Mouse (Mus musculus): ENCODE data around the gene Tmem217.
A peak's percentile ranks its signal among the peaks of the same experiment; 100 is the strongest.
"Not testable (repeated sequence)": the region's sequence is repeated elsewhere in the genome, so short reads cannot be mapped to it uniquely, and the experiment has no call there.

The Tmem217 gene

GRCm38 (mm10) chr17:29502005-29502668, 50.0 kb downstream of the Tmem217 start:
- DNase-seq (ENCODE audit: low spot score): no peak

GRCm38 (mm10) chr17:29500802-29501469, 51.2 kb downstream of the Tmem217 start:
- DNase-seq (ENCODE audit: low spot score): no peak

- DNase-seq (ENCODE audit: low spot score): no peak
Observed at GRCm38 (mm10) chr17:29500243-29500740, 51.9 kb downstream of the Tmem217 start.

GRCm38 (mm10) chr17:29499511-29499910, 52.7 kb downstream of the Tmem217 start:
- no peak for DNase-seq (ENCODE audit: low spot score)

GRCm38 (mm10) chr17:29498952-29499351, 53.2 kb downstream of the Tmem217 start:
- not testable (repeated sequence) for DNase-seq (ENCODE audit: low spot score)

GRCm38 (mm10) chr17:29498028-29498427, 54.2 kb downstream of the Tmem217 start:
- DNase-seq (ENCODE audit: low spot score): no peak

- DNase-seq (ENCODE audit: low spot score): not testable (repeated sequence)
Observed at GRCm38 (mm10) chr17:29497481-29497880, 54.7 kb downstream of the Tmem217 start.

- no peak for DNase-seq (ENCODE audit: low spot score)
Observed at GRCm38 (mm10) chr17:29497071-29497354, 55.2 kb downstream of the Tmem217 start.

- no peak for DNase-seq (ENCODE audit: low spot score)
Observed at GRCm38 (mm10) chr17:29496211-29497070, 55.7 kb downstream of the Tmem217 start.

GRCm38 (mm10) chr17:29494732-29495076, 57.5 kb downstream of the Tmem217 start:
- DNase-seq (ENCODE audit: low spot score): no peak

- no peak for DNase-seq (ENCODE audit: low spot score)
Observed at GRCm38 (mm10) chr17:29494062-29494731, 58.0 kb downstream of the Tmem217 start.

- no peak for DNase-seq (ENCODE audit: low spot score)
Observed at GRCm38 (mm10) chr17:29493461-29493980, 58.7 kb downstream of the Tmem217 start.

GRCm38 (mm10) chr17:29492269-29493191, 59.7 kb downstream of the Tmem217 start:
- peak; percentile 66 for DNase-seq (ENCODE audit: low spot score)

GRCm38 (mm10) chr17:29491591-29492268, 60.5 kb downstream of the Tmem217 start:
- DNase-seq (ENCODE audit: low spot score): peak; percentile 40

GRCm38 (mm10) chr17:29490713-29491581, 61.2 kb downstream of the Tmem217 start, which contains the start of gene Pim1:
Pim1 (plus strand) TSS chr17:29490753.
- no peak for DNase-seq (ENCODE audit: low spot score)

GRCm38 (mm10) chr17:29489971-29490712, 62.0 kb downstream of the Tmem217 start:
- DNase-seq (ENCODE audit: low spot score): peak; percentile 97

- DNase-seq (ENCODE audit: low spot score): peak; percentile 29
Observed at GRCm38 (mm10) chr17:29488978-29489970, 62.9 kb downstream of the Tmem217 start.

All from ovary, postnatal 14 days (tissue).